Mouse (Mus musculus): ENCODE measurements around the gene Ermard.
"Not testable (repeated sequence)": the region's sequence is repeated elsewhere in the genome, so short reads cannot be mapped to it uniquely, and the experiment has no call there.

Ermard gene

GRCm38 (mm10) chr17:15041175-15041729, at the start of gene Ermard, which contains the start of the genes Tcte3 and Gm3448:
Gene Ermard (plus strand): TSS chr17:15041208.
Gene Tcte3 (minus strand): TSS chr17:15041488.
Gene Gm3448 (minus strand): TSS chr17:15041537.
- peak; percentile 32 for DNase-seq

GRCm38 (mm10) chr17:14992522-14993138, 48.4 kb upstream of the Ermard start:
- not testable (repeated sequence) for DNase-seq

GRCm38 (mm10) chr17:14993139-14993832, 47.7 kb upstream of the Ermard start:
- DNase-seq, result not testable (repeated sequence)

- not testable (repeated sequence) for DNase-seq
These were observed 46.9 kb upstream of the Ermard start for GRCm38 (mm10) chr17:14994140-14994539.

- not testable (repeated sequence) for DNase-seq
These were observed 41.0 kb upstream of the Ermard start for GRCm38 (mm10) chr17:15000047-15000446.

GRCm38 (mm10) chr17:15009088-15009487, 31.9 kb upstream of the Ermard start:
- not testable (repeated sequence) for DNase-seq

- DNase-seq, result not testable (repeated sequence)
These were observed 31.1 kb upstream of the Ermard start, which contains the start of gene Gm3435 for GRCm38 (mm10) chr17:15009706-15010413. Gene Gm3435 (plus strand): TSS chr17:15010176.

- DNase-seq, result peak; percentile 2
These were observed 19.3 kb upstream of the Ermard start for GRCm38 (mm10) chr17:15021503-15022220.

- DNase-seq, result not testable (repeated sequence)
These were observed 17.0 kb upstream of the Ermard start for GRCm38 (mm10) chr17:15023878-15024492.

GRCm38 (mm10) chr17:15024502-15025193, 16.4 kb upstream of the Ermard start:
- DNase-seq, result not testable (repeated sequence)

GRCm38 (mm10) chr17:15025513-15025912, 15.5 kb upstream of the Ermard start:
- not testable (repeated sequence) for DNase-seq

GRCm38 (mm10) chr17:15031414-15031813, 9.6 kb upstream of the Ermard start:
- DNase-seq, result not testable (repeated sequence)

- not testable (repeated sequence) for DNase-seq
These were observed 553 bp upstream of the Ermard start for GRCm38 (mm10) chr17:15040455-15040854.

GRCm38 (mm10) chr17:15050338-15050737, 9.3 kb downstream of the Ermard start:
- not testable (repeated sequence) for DNase-seq

GRCm38 (mm10) chr17:15052766-15053165, 11.8 kb downstream of the Ermard start:
- not testable (repeated sequence) for DNase-seq

- not testable (repeated sequence) for DNase-seq
These were observed 12.3 kb downstream of the Ermard start for GRCm38 (mm10) chr17:15053183-15053828.

GRCm38 (mm10) chr17:15053829-15054200, 12.8 kb downstream of the Ermard start:
- not testable (repeated sequence) for DNase-seq

- no peak for DNase-seq
These were observed 14.9 kb downstream of the Ermard start for GRCm38 (mm10) chr17:15055925-15056324.

GRCm38 (mm10) chr17:15058161-15058591, 17.2 kb downstream of the Ermard start:
- no peak for DNase-seq

GRCm38 (mm10) chr17:15059646-15060045, 18.6 kb downstream of the Ermard start:
- no peak for DNase-seq

- no peak for DNase-seq
These were observed 19.3 kb downstream of the Ermard start for GRCm38 (mm10) chr17:15060356-15060755.
